In the genomic region with DNA sequence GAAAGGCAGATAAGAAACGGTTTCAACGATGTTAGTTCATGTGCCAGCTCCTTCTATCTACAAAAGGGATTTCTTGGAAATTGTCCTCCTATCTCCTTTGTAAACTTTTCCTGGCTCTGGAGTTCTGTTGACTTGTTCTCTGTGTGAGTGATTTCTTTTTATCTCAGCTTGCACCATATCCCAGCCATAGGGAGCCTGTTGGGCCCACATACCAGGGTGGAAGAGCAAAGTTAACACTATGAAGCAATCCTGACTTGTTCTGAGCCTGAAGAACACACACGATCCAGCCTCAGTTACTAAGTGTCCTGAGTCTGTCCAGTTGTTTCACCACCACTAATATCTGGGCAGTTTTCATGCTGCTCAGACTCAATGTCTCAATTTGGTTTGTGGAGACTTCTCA, we compare ENCODE assay signal across 26 mouse cellular contexts.
DNase-seq lines count a peak whose midpoint lies in the region; ATAC-seq lines count a peak whose summit lies in the region.
"Had no signal": no experiment of that assay in that cellular context is flagged by ENCODE, and none has a peak within 500 bp of the region (broad histone marks: within the 10 kb centered on the region; RNA-seq: fewer than 3 reads in every experiment).

No protein-coding gene starts in this region.

- 0 out of 2 replicates have a peak, but pooled peaks have one; percentile 24 for ATAC-seq in liver, embryonic 16.5 days (ENCODE audit: low read depth)
- no peak for ATAC-seq in liver, embryonic 11.5 days (replicated peaks; ENCODE audit: low FRiP score)
- peak; percentile 88 for ATAC-seq in lung, embryonic 16.5 days (ENCODE audit: low read depth)
- ATAC-seq: forebrain, embryonic 14.5 days; forebrain, postnatal 0 days; Patski had no signal

- 57% methylated on average over 3 of the region's 3 CpGs for WGBS in liver, embryonic 16.5 days (ENCODE audit: insufficient replicate concordance)
- WGBS in liver, embryonic 11.5 days: 56% methylated on average over 3 of the region's 3 CpGs
- 25% methylated on average over 3 of the region's 3 CpGs for WGBS in lung, embryonic 16.5 days

- H3K4me1 ChIP-seq in liver, embryonic 16.5 days (ENCODE audit: control insufficient read depth, low read depth, low read length): no peaks in the 10 kb centered on the region
- H3K4me1 ChIP-seq in liver, embryonic 11.5 days (replicated peaks; ENCODE audit: control insufficient read depth, insufficient read depth, low read length): no peaks in the 10 kb centered on the region
- no peaks in the 10 kb centered on the region for H3K4me1 ChIP-seq in lung, embryonic 16.5 days (replicated peaks; ENCODE audit: control insufficient read depth, insufficient read depth, low read length)
- H3K4me1 ChIP-seq: embryonic facial prominence, embryonic 12.5 days; embryonic facial prominence, embryonic 15.5 days; hindbrain, embryonic 12.5 days; hindbrain, embryonic 15.5 days had no signal

- no peak overlapping the region for H3K9ac ChIP-seq in liver, embryonic 16.5 days (ENCODE audit: low read depth, low read length)
- H3K9ac ChIP-seq in liver, embryonic 11.5 days (ENCODE audit: low read depth, low read length): no peak overlapping the region
- H3K9ac ChIP-seq in lung, embryonic 16.5 days (ENCODE audit: low read length): no peak overlapping the region
- H3K9ac ChIP-seq: embryonic facial prominence, embryonic 12.5 days; embryonic facial prominence, embryonic 15.5 days; forebrain, postnatal 0 days; hindbrain, embryonic 12.5 days; hindbrain, embryonic 15.5 days had no signal

- no peaks in the 10 kb centered on the region for H3K36me3 ChIP-seq in liver, embryonic 16.5 days (ENCODE audit: control insufficient read depth, insufficient read depth)
- no peaks in the 10 kb centered on the region for H3K36me3 ChIP-seq in liver, embryonic 11.5 days (ENCODE audit: control insufficient read depth, insufficient read depth, low read length)
- H3K36me3 ChIP-seq in lung, embryonic 16.5 days (ENCODE audit: control insufficient read depth, insufficient read depth, low read length): no peaks in the 10 kb centered on the region
- H3K36me3 ChIP-seq: embryonic facial prominence, embryonic 12.5 days; embryonic facial prominence, embryonic 15.5 days; G1E; hindbrain, embryonic 12.5 days; hindbrain, embryonic 15.5 days had no signal

- no peaks in the 10 kb centered on the region for H3K27me3 ChIP-seq in liver, embryonic 16.5 days (ENCODE audit: control insufficient read depth, insufficient read depth, low read depth, low read length)
- H3K27me3 ChIP-seq in liver, embryonic 11.5 days (replicated peaks; ENCODE audit: control insufficient read depth, insufficient read depth, low read length): no peaks in the 10 kb centered on the region
- H3K27me3 ChIP-seq in lung, embryonic 16.5 days (ENCODE audit: control insufficient read depth, insufficient read depth, low read depth, low read length): no peaks in the 10 kb centered on the region
- H3K27me3 ChIP-seq: CH12.LX; embryonic facial prominence, embryonic 12.5 days; embryonic facial prominence, embryonic 15.5 days; hindbrain, embryonic 12.5 days; hindbrain, embryonic 15.5 days; Patski had no signal

- H3K27ac ChIP-seq in liver, embryonic 16.5 days (ENCODE audit: low read length): no peak overlapping the region
- H3K27ac ChIP-seq in liver, embryonic 11.5 days (ENCODE audit: low read depth, low read length): no peak overlapping the region
- no peak overlapping the region for H3K27ac ChIP-seq in lung, embryonic 16.5 days (ENCODE audit: low read length)
- H3K27ac ChIP-seq: embryonic facial prominence, embryonic 12.5 days; embryonic facial prominence, embryonic 15.5 days; gastrocnemius, adult 2 months; hindbrain, embryonic 12.5 days; hindbrain, embryonic 15.5 days had no signal

- H3K9me3 ChIP-seq in liver, embryonic 16.5 days (replicated peaks; ENCODE audit: control insufficient read depth, low read length): no peaks in the 10 kb centered on the region
- H3K9me3 ChIP-seq in liver, embryonic 11.5 days (ENCODE audit: control insufficient read depth, low read length): no peaks in the 10 kb centered on the region
- no peaks in the 10 kb centered on the region for H3K9me3 ChIP-seq in lung, embryonic 16.5 days (ENCODE audit: control insufficient read depth, low read length)
- H3K9me3 ChIP-seq: embryonic facial prominence, embryonic 12.5 days; embryonic facial prominence, embryonic 15.5 days; hindbrain, embryonic 12.5 days; hindbrain, embryonic 15.5 days had no signal

- H3K4me3 ChIP-seq in liver, embryonic 16.5 days (ENCODE audit: low read depth, low read length): no peak overlapping the region
- no peak overlapping the region for H3K4me3 ChIP-seq in liver, embryonic 11.5 days (ENCODE audit: low read depth, low read length)
- no peak overlapping the region for H3K4me3 ChIP-seq in lung, embryonic 16.5 days (ENCODE audit: low read length)
- H3K4me3 ChIP-seq: embryonic facial prominence, embryonic 12.5 days; embryonic facial prominence, embryonic 15.5 days; gastrocnemius, adult 2 months; hindbrain, embryonic 12.5 days; hindbrain, embryonic 15.5 days had no signal

- DNase-seq in liver, embryonic 11.5 days (ENCODE audit: low spot score): no peak
- DNase-seq in lung, postnatal 14 days: no peak
- DNase-seq in lung, postnatal 36 days: peak; percentile 5
- no peak for DNase-seq in lung, postnatal 10 days
- DNase-seq: adrenal gland, adult 2 months; adrenal gland, postnatal 14 days; B cell, adult 2 months; cerebellum, adult 11 months; cerebellum, adult 2 months; cerebellum, adult 9-11 months; cerebellum, postnatal 25 days; forebrain, postnatal 0 days; gastrocnemius, adult 2 months; gastrocnemius, postnatal 14 days; heart, adult 11 months had no signal

- no peak overlapping the region for H3K4me2 ChIP-seq in liver, embryonic 16.5 days (ENCODE audit: low read depth, low read length)
- H3K4me2 ChIP-seq in liver, embryonic 11.5 days: no peak overlapping the region
- no peak overlapping the region for H3K4me2 ChIP-seq in lung, embryonic 16.5 days (ENCODE audit: low read depth, low read length)
- H3K4me2 ChIP-seq: embryonic facial prominence, embryonic 12.5 days; embryonic facial prominence, embryonic 15.5 days; heart, embryonic 11.5 days; hindbrain, embryonic 12.5 days; hindbrain, embryonic 15.5 days had no signal
